Mouse (Mus musculus): ENCODE data around the gene Guk1.
"Not testable (repeated sequence)": the region's sequence is repeated elsewhere in the genome, so short reads cannot be mapped to it uniquely, and the experiment has no call there.

The Guk1 gene

GRCm38 (mm10) chr11:59192059-59192386 lies at the start of gene Guk1:
Guk1 (minus strand) TSS chr11:59192212.
- no peak for DNase-seq (ENCODE audit: low spot score in 2 of 2)

GRCm38 (mm10) chr11:59239796-59240195 lies 47.8 kb upstream of the Guk1 start:
- no peak for DNase-seq (ENCODE audit: low spot score in 2 of 2)

- DNase-seq (ENCODE audit: low spot score in 2 of 2): no peak
These were observed 47.4 kb upstream of the Guk1 start for GRCm38 (mm10) chr11:59239428-59239785.

DNA sequence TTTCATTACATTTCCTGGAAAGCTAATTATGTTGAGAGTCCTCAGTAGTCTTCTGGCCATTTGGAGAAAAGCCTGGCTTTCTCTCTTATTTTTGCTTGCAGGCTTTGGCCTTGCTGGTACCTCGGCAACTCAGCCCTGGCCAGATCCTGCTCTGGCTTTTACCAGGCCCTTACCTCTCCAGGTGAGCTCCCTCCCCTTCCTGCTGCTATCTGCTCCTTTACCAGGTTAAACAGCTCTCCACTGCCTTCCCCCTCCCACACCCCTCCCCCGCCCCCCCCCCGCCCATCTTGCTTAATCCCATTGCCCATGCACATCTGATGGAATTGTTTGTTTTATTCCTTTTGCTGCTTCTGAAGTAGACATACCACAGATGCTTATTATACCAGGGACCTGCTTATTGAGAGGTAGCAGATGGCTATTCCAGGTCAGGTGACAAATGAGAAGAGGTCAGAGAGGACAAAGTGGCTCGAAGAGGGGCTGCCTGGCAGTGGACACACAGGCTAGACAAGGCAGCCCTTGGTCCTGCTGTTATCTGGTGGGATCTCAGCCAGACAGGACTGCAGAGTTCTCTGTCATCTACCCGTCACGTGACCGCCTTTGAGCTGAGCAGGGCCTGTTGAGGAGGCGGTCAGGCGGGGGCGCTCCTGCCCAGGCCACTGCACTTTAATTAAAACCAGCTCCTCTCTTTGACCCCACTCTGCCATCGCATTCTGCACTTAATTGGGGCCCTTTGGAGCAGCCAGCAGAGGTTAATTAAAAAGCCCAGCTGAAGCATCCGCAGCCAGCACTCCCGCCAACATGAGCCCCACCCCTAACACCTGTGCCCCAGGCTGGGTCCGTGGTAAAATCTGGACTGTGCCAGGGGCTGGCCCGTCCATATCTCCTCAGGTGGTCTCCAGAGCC lies 46.8 kb upstream of the Guk1 start:
- peak; percentile 40 to 54 for DNase-seq (ENCODE audit: low spot score in 2 of 2)

GRCm38 (mm10) chr11:59232797-59233196 lies 40.8 kb upstream of the Guk1 start:
- DNase-seq (ENCODE audit: low spot score in 2 of 2): no peak

GRCm38 (mm10) chr11:59230144-59230760 lies 38.2 kb upstream of the Guk1 start:
- DNase-seq (ENCODE audit: low spot score in 2 of 2): no peak

GRCm38 (mm10) chr11:59228122-59228953 lies 36.3 kb upstream of the Guk1 start, which contains the start of gene Arf1:
Arf1 (minus strand) TSS chr11:59228270.
- DNase-seq (ENCODE audit: low spot score in 2 of 2): peak; percentile 93 to 96

DNA sequence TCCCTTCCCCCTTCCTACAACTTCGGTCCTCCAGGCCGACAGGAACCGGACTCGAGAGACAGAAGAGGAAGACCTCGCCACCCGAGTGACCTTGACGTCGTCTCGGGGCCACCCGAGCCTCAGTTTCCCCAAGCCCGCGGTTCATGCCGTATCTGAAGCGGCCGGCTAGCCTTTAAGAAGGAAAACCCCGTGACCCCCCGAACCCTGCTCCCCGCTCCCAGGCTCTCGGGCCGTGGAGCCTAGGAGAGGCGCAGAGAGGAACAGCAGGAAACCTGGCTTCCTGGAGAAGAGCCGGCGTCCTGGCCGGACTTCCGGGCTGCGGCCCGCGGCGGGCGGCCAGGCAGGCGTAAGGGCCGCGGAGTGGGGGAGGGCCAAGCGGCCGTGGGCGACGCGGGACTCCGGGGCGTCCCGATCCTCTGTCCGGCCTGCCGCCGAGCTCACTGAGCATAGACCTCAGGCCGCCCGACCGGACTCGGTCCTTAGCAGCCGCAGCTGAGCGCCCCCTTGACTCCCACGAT lies 35.7 kb upstream of the Guk1 start:
- peak; percentile 34 to 46 for DNase-seq (ENCODE audit: low spot score in 2 of 2)

DNA sequence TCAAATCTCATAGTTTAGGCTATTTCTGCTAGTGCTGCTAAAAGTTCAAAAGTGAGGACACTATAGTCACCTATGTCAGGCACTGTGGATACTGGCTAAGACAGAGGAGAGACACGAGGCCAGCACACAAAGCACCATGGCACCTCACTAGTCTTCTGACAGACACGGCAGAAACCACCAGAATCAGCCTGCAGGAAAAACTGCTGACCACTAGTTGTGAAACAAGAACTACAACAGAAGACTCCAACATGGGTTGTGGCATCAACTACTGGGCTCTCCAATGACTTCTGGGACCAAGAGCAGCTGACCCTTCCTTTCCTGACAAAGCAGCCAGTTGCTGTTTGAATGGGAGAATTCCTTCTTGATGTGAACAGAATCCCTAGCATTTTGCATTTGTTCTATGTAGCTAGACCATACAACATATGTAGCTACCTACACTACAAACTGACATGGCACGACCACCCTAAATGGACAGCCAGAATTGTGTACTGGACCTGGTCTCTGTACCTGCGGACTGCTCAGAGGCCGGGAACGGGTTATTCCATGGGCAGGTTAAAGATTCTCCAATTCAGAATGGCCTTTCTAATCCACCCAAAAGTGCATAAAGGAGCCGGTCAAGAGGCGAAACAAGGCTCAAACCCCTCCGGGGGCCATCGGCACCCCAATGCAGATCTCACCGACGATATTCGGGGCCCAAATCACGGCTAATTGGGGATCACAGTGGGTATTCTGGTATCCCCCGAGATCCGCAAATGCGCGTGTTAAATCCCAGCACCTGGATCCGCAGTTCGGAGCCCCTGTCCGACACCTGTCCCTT lies 35.0 kb upstream of the Guk1 start:
- no peak for DNase-seq (ENCODE audit: low spot score in 2 of 2)

- no peak for DNase-seq (ENCODE audit: low spot score in 2 of 2)
These were observed 34.2 kb upstream of the Guk1 start for GRCm38 (mm10) chr11:59226251-59226650.

DNA sequence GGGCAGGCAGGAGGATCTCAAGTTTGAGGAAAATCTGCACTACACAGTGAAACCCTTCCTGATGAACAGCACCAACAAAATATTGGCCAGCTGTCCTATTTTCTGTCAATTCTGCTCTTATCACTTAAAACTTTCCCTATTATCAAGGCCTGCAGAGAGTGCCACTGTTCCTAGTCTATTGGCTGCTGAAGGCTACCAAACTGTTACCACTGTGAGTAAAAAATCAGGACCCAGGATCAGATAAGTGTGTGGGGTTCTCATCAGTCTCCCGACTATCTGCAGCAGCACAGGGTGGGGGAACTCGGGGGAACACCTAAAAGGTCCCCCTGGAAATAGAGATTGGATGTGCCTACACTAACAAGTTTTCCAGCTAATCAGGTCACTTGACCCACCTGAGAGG lies 33.2 kb upstream of the Guk1 start:
- no peak for DNase-seq (ENCODE audit: low spot score in 2 of 2)

DNA sequence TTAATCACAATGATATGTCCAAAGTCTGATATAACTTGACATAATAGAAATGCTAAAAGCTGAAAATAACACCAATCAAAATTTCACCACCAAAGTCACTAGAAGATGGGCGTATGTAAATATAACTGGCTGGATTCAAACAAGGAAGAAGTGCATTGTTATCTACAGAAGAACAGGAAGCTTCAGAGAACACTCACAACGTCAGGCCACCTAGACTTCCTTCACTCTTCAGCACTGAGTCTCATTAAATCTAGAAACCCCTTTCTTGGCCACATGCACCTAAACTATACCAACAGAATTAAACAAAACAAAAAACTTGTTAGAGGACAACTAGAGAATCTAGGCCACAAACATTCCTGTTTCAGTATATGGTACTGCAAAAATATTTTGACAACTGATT lies 32.5 kb upstream of the Guk1 start:
- DNase-seq (ENCODE audit: low spot score in 2 of 2): no peak

DNA sequence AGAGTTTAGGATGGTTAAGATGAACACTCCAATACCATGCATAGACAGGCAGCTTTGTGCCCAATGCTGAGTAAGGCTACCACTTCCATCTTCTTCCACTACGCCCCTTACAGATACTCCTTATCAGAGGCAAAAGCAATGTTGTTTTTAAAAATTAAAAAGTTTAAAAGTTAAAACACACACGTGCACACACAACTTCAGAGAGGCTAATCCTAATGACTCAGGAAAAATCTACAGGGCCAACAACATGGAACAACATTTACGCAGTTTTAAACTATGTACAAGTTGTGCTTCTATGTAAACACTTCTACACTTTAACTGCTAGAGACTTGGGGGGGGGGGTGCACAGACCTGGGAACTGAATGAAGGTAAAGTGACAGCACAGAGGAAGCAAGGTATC lies 32.0 kb upstream of the Guk1 start:
- no peak for DNase-seq (ENCODE audit: low spot score in 2 of 2)

- DNase-seq (ENCODE audit: low spot score in 2 of 2): no peak
These were observed 30.3 kb upstream of the Guk1 start for GRCm38 (mm10) chr11:59222306-59222705.

GRCm38 (mm10) chr11:59221604-59222003 lies 29.6 kb upstream of the Guk1 start:
- no peak for DNase-seq (ENCODE audit: low spot score in 2 of 2)

DNA sequence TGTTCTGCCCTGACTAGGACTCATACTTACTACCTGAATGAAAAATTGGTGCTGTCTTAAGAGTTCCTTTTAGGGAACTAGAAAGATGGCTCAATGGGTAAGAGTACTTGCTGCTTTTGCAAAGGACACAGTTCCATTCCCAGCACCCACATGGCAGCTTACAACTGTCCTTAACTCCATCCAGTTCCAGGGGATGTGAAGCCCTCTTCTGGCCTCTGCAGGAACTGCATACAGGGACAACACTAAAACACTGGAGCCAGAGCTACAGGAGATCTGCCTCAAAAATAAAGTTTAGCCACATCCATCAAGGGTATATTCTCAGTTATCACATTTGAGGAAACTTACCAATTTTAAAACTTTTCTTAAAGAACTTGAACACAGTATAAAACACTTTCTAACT lies 27.1 kb upstream of the Guk1 start:
- DNase-seq (ENCODE audit: low spot score in 2 of 2): no peak

- DNase-seq (ENCODE audit: low spot score in 2 of 2): no peak
These were observed 26.5 kb upstream of the Guk1 start for GRCm38 (mm10) chr11:59218389-59218998.

DNA sequence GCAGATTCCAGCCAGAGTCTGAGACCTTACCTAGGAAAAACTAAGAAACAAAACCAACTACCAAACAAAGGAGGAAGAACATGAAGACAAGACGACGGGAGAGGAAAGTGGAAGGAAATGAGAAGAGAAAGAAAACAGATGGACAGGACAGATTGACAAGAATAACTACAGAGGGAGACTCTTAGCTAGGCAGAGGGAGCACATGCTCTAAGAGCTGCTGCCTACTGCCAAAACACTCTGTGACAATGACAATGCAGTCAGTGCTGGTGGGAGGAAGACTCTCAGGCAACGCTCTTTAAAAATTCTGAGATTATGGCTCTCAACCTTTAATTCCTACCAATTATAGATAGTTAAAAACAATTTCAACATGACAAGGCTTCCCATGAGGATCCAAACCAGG lies 24.9 kb upstream of the Guk1 start:
- DNase-seq (ENCODE audit: low spot score in 2 of 2): no peak

DNA sequence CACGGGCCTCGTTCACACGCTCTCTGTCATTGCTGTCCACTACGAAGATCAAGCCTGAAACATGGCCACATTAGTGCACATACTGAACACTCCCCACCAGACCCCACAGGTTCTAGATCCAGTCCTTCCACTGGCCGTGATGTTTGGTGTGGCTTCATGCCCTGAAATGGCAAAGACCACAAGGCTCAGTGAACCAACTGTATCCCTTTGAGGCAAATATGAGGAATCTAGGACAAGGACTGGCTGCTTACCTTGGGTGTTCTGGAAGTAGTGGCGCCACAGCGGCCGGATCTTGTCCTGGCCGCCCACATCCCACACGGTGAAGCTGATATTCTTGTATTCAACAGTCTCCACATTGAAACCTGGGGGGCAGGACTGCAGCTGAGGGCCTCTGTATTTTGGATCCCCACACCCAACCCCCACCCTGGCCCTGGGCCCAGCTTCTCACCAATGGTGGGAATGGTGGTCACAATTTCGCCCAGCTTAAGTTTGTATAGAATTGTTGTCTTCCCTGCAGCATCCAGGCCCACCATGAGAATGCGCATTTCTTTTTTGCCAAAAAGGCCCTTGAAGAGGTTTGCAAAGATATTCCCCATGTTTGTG lies 21.0 kb upstream of the Guk1 start:
- DNase-seq (ENCODE audit: low spot score in 2 of 2): no peak

GRCm38 (mm10) chr11:59212320-59212719 lies 20.3 kb upstream of the Guk1 start:
- not testable (repeated sequence) for DNase-seq (ENCODE audit: low spot score in 2 of 2)

All from frontal cortex, postnatal 10 days (tissue).